In genomic region chr9:120774251-120774650, GRCm38 (mm10) we compare ENCODE assay signal across 13 mouse cellular contexts.
DNase-seq lines count a peak whose midpoint lies in the region; ATAC-seq and TF ChIP-seq lines count a peak whose summit lies in the region.
"Had no signal": no experiment of that assay in that cellular context is flagged by ENCODE, and none has a peak within 500 bp of the region (broad histone marks: within the 10 kb centered on the region; RNA-seq: fewer than 3 reads in every experiment).

No protein-coding gene starts in this region.

- peaks cover 14% of the 10 kb centered on the region for H3K4me1 ChIP-seq in intestine, postnatal 0 days (replicated peaks; ENCODE audit: control insufficient read depth, insufficient read depth, low read length)
- peaks cover 41% of the 10 kb centered on the region for H3K4me1 ChIP-seq in intestine, embryonic 15.5 days (replicated peaks)
- H3K4me1 ChIP-seq in MEL (ENCODE audit: control insufficient read depth in 1 of 2, insufficient read depth in 2 of 2, low read length in 2 of 2): peaks cover 0 to 11% of the 10 kb centered on the region in 2 experiments

- H3K9ac ChIP-seq in intestine, postnatal 0 days (ENCODE audit: low read depth, low read length): no peak overlapping the region
- no peak overlapping the region for H3K9ac ChIP-seq in intestine, embryonic 15.5 days
- H3K9ac ChIP-seq in MEL (ENCODE audit: control insufficient read depth, low read depth, low read length, poor library complexity, severe bottlenecking): no peak overlapping the region
- H3K9ac ChIP-seq: embryonic facial prominence, embryonic 12.5 days had no signal

- no peaks in the 10 kb centered on the region for H3K27me3 ChIP-seq in intestine, postnatal 0 days (replicated peaks; ENCODE audit: control insufficient read depth, insufficient read depth, low read length)
- H3K27me3 ChIP-seq in intestine, embryonic 15.5 days (replicated peaks): no peaks in the 10 kb centered on the region
- H3K27me3 ChIP-seq in MEL (ENCODE audit: control insufficient read depth in 1 of 2, insufficient read depth in 2 of 2, low read length in 2 of 2): no peaks in the 10 kb centered on the region; a peak in 1 of 4 replicates
- H3K27me3 ChIP-seq: embryonic facial prominence, embryonic 12.5 days had no signal

- H3K27ac ChIP-seq in intestine, postnatal 0 days (ENCODE audit: low read depth, low read length): no peak overlapping the region
- no peak overlapping the region for H3K27ac ChIP-seq in intestine, embryonic 15.5 days
- no peak overlapping the region for H3K27ac ChIP-seq in MEL (ENCODE audit: control insufficient read depth, low read depth, low read length)
- H3K27ac ChIP-seq: embryonic facial prominence, embryonic 12.5 days; heart, embryonic 10.5 days had no signal

- no peaks in the 10 kb centered on the region for H3K79me2 ChIP-seq in MEL (ENCODE audit: control insufficient read depth, insufficient read depth, low read length, poor library complexity)

- no peak overlapping the region for H3K4me3 ChIP-seq in intestine, postnatal 0 days (ENCODE audit: low read depth, low read length)
- no peak overlapping the region for H3K4me3 ChIP-seq in intestine, embryonic 15.5 days (replicated peaks)
- H3K4me3 ChIP-seq in MEL (ENCODE audit: control insufficient read depth in 1 of 2, insufficient read depth in 1 of 2, low read depth in 2 of 2, low read length in 2 of 2): no peak overlapping the region
- H3K4me3 ChIP-seq: embryonic facial prominence, embryonic 12.5 days; heart, embryonic 10.5 days had no signal

- DNase-seq in lung, postnatal 36 days: peak; percentile 40
- DNase-seq in lung, adult 18-20 months: no peak
- peak; percentile 42 for DNase-seq in MEL (ENCODE audit: low read depth, low spot score)
- peak; percentile 32 for DNase-seq in induced T-regulatory cell, adult 2 months (ENCODE audit: low read depth)
- DNase-seq in spleen, postnatal 36 days (ENCODE audit: low spot score in 2 of 2): no peak
- no peak for DNase-seq in Muller cell, postnatal 12 days (ENCODE audit: inconsistent ontology term)
- DNase-seq: cerebellum, postnatal 36 days; kidney, adult 18-20 months; right cerebral cortex, postnatal 25 days had no signal

- peak; percentile 27 for TF ChIP-seq RAD21 in MEL (IDR thresholded peaks at IDR 0.05; ENCODE audit: low read depth, low read length)

- TF ChIP-seq CTCF in intestine, postnatal 0 days (IDR thresholded peaks at IDR 0.05; ENCODE audit: low read depth): peak; percentile 50
- peak in 2 of 3 experiments; percentile 23 to 43; a peak in 3 of 6 replicates for TF ChIP-seq CTCF in MEL (IDR thresholded peaks at IDR 0.05 in 2 of 3, conservative IDR thresholded peaks at IDR 0.05 in 1 of 3; ENCODE audit: control insufficient read depth in 1 of 3, insufficient read depth in 1 of 3, low read depth in 2 of 3, low read length in 3 of 3, poor library complexity in 1 of 3, severe bottlenecking in 1 of 3)

- TF ChIP-seq POLR2A in MEL (IDR thresholded peaks at IDR 0.05; ENCODE audit: control insufficient read depth in 1 of 2, insufficient read depth in 1 of 2, low read depth in 1 of 2, low read length in 2 of 2, poor library complexity in 1 of 2): no peak

- no peaks in the 10 kb centered on the region for H3K36me3 ChIP-seq in intestine, postnatal 0 days (ENCODE audit: control insufficient read depth, insufficient read depth)
- H3K36me3 ChIP-seq in intestine, embryonic 15.5 days: no peaks in the 10 kb centered on the region
- peaks cover 0 to 14% of the 10 kb centered on the region in 2 experiments; a peak in 2 of 4 replicates for H3K36me3 ChIP-seq in MEL (ENCODE audit: control insufficient read depth in 1 of 2, insufficient read depth in 2 of 2, low read length in 2 of 2)
- H3K36me3 ChIP-seq: embryonic facial prominence, embryonic 12.5 days; heart, embryonic 10.5 days had no signal

- H3K4me2 ChIP-seq in intestine, postnatal 0 days (replicated peaks; ENCODE audit: low read depth): no peak overlapping the region
- H3K4me2 ChIP-seq in intestine, embryonic 15.5 days (replicated peaks): no peak overlapping the region
- H3K4me2 ChIP-seq: embryonic facial prominence, embryonic 12.5 days had no signal

- no peak for ATAC-seq in intestine, postnatal 0 days
- no peak for ATAC-seq in intestine, embryonic 15.5 days

- H3K9me3 ChIP-seq in intestine, postnatal 0 days (ENCODE audit: control insufficient read depth): no peaks in the 10 kb centered on the region
- no peaks in the 10 kb centered on the region for H3K9me3 ChIP-seq in intestine, embryonic 15.5 days
- H3K9me3 ChIP-seq in MEL (replicated peaks; ENCODE audit: insufficient read depth, low read length): no peaks in the 10 kb centered on the region
- H3K9me3 ChIP-seq: embryonic facial prominence, embryonic 12.5 days; heart, embryonic 10.5 days had no signal

- 90% methylated on average over 1 of the region's 1 CpGs for WGBS in intestine, postnatal 0 days
- WGBS in intestine, embryonic 15.5 days: 97% methylated on average over 1 of the region's 1 CpGs

- no peak for TF ChIP-seq EP300 in MEL (IDR thresholded peaks at IDR 0.05; ENCODE audit: low read depth in 1 of 2, low read length in 2 of 2)

TF ChIP-seq in MEL, 35 proteins besides CTCF, POLR2A, EP300 and RAD21:
- no peak for TF ChIP-seq ETS1 (IDR thresholded peaks at IDR 0.05; ENCODE audit: low read depth, low read length)
- no peak for TF ChIP-seq MAZ (IDR thresholded peaks at IDR 0.05; ENCODE audit: low read depth, low read length)
- no peak for TF ChIP-seq GATA1 (IDR thresholded peaks at IDR 0.05; ENCODE audit: low read depth, low read length)
- TF ChIP-seq ZKSCAN1 (IDR thresholded peaks at IDR 0.05; ENCODE audit: low read depth, low read length): no peak
- TF ChIP-seq SMC3 (IDR thresholded peaks at IDR 0.05; ENCODE audit: low read depth, low read length): peak; percentile 18; the same call in 1 of the 2 replicates
- TF ChIP-seq MAFK (IDR thresholded peaks at IDR 0.05; ENCODE audit: borderline replicate concordance, low read depth, low read length): no peak

Comparison
In these comparisons a context has a peak if more than half of its experiments do, and no peak if none do; other contexts are left out.
1. DNase-seq: peak in lung, postnatal 36 days (single experiment), MEL (single experiment) and induced T-regulatory cell, adult 2 months (single experiment); none in lung, adult 18-20 months (0 of 2), spleen, postnatal 36 days (0 of 2) and Muller cell, postnatal 12 days (single experiment).